Mouse (Mus musculus) fat pad, adult 2 months (tissue): ENCODE measurements around the gene Sar1a.

Experiments
- DNase-seq: peaks from one replicate; pipeline ENCODE4 v3.0.0-alpha.2; 2011; ENCODE audit warnings: low read depth, low spot score; ENCODE audit errors: extremely low read depth

The Sar1a gene

GRCm38 (mm10) chr10:61723271-61723670 is 43.2 kb downstream of the Sar1a start:
- no peak for DNase-seq

- no peak for DNase-seq
Observed at GRCm38 (mm10) chr10:61729181-61729580, 49.1 kb downstream of the Sar1a start.

GRCm38 (mm10) chr10:61730171-61730570 is 50.1 kb downstream of the Sar1a start:
- no peak for DNase-seq

GRCm38 (mm10) chr10:61734377-61734776 is 54.3 kb downstream of the Sar1a start:
- DNase-seq: no peak

GRCm38 (mm10) chr10:61736671-61737078 is 56.6 kb downstream of the Sar1a start:
- DNase-seq: no peak

- DNase-seq: no peak
Observed at GRCm38 (mm10) chr10:61737537-61737936, 57.4 kb downstream of the Sar1a start.

- DNase-seq: no peak
Observed at GRCm38 (mm10) chr10:61738126-61738525, 58.0 kb downstream of the Sar1a start.

- peak; percentile 98 for DNase-seq
Observed at GRCm38 (mm10) chr10:61741306-61741705, 61.2 kb downstream of the Sar1a start.

- DNase-seq: no peak
Observed at GRCm38 (mm10) chr10:61741873-61742272, 61.8 kb downstream of the Sar1a start.

- DNase-seq: no peak
Observed at GRCm38 (mm10) chr10:61742336-61742735, 62.2 kb downstream of the Sar1a start.
